Comparison of ENCODE assay signal across 17 mouse cellular contexts in the genomic region with DNA sequence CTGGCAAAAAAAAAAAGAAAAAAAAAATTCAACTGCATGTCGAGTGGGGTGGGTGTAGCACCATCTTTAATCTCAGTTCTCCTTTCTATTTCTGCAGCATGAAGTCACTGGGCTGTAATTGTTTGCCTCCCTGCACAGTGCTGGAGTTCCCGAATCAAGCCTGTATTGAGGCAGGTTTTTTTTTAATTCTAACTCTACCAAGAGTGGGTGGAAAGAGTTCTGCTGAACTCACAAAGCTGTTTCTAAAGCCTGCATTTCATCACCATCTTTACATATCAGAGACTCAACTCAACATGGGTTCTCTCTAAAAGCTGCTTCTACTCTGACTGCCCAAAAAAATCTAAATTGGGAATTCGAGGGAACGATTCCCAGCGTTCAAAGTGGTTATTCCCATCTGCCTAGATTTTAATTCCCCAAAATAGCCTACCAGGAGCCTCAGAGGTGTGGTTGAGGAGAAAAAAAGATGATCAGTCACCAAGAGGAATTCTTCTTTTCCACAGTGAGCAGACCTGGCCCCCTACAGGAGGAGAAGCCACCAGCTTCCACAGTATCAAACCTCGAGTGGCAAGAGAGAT.
A peak's percentile ranks its signal among the peaks of the same experiment; 100 is the strongest.
DNase-seq lines count a peak whose midpoint lies in the region; TF ChIP-seq lines count a peak whose summit lies in the region.
"Had no signal": no experiment of that assay in that cellular context is flagged by ENCODE, and none has a peak within 500 bp of the region (broad histone marks: within the 10 kb centered on the region; RNA-seq: fewer than 3 reads in every experiment).

No protein-coding gene starts in this region.

- H3K27ac ChIP-seq in cortical plate, adult 2 months (ENCODE audit: insufficient read depth, low read length): 0 out of 2 replicates have a peak overlapping the region, but pooled peaks have one; percentile 74
- H3K27ac ChIP-seq: forebrain, embryonic 15.5 days; limb, embryonic 12.5 days; liver, embryonic 13.5 days; lung, embryonic 15.5 days; macrophage had no signal

- no peak overlapping the region for H3K4me3 ChIP-seq in cortical plate, adult 2 months (ENCODE audit: insufficient read depth, low read length)
- H3K4me3 ChIP-seq: erythroblast, embryonic 14.5 days; forebrain, embryonic 15.5 days; limb, embryonic 12.5 days; liver, embryonic 13.5 days; lung, embryonic 15.5 days had no signal

- no peaks in the 10 kb centered on the region; the same call in 1 of the 2 replicates for H3K4me1 ChIP-seq in cortical plate, adult 2 months (ENCODE audit: control insufficient read depth, insufficient read depth, low read length)
- H3K4me1 ChIP-seq: liver, embryonic 13.5 days had no signal

- peak; percentile 19; the same call in 1 of the 2 replicates for TF ChIP-seq CTCF in cortical plate, adult 2 months (IDR thresholded peaks at IDR 0.05; ENCODE audit: extremely low read depth, insufficient read depth, low read length)

- DNase-seq in layer of hippocampus, adult 11-12 months (ENCODE audit: low spot score): peak; percentile 36
- no peak for DNase-seq in layer of hippocampus, postnatal 25 days (ENCODE audit: extremely low spot score in 1 of 2, low spot score in 1 of 2)
- DNase-seq in layer of hippocampus, adult 9-11 months: peak; percentile 64
- DNase-seq in right cerebral cortex, postnatal 10 days (ENCODE audit: low spot score in 2 of 2): peak; percentile 54 to 80
- DNase-seq in MN1 (ENCODE audit: low spot score): no peak
- no peak for DNase-seq in kidney, adult 11 months
- DNase-seq: cerebellum, postnatal 36 days; gastrocnemius, postnatal 36 days; kidney, postnatal 4 days; liver, embryonic 13.5 days; thymus, postnatal 14 days had no signal

- TF ChIP-seq POLR2A in cortical plate, adult 2 months (IDR thresholded peaks at IDR 0.05; ENCODE audit: extremely low read depth, insufficient read depth, low read length): no peak

Comparison
In these comparisons a context has a peak if more than half of its experiments do, and no peak if none do; other contexts are left out.
1. DNase-seq: peak in layer of hippocampus, adult 11-12 months (single experiment), layer of hippocampus, adult 9-11 months (single experiment) and right cerebral cortex, postnatal 10 days (2 of 2); none in layer of hippocampus, postnatal 25 days (0 of 2), MN1 (single experiment) and kidney, adult 11 months (single experiment).